Mouse (Mus musculus): ENCODE data around the gene Selenot. TPM values are rescaled to one million over a fixed set of nuclear protein-coding genes. Genes with fewer than 3 reads are reported as not detected.

Selenot gene
- polyA plus RNA-seq, 1 experiment from 2014 or later = 19.6 TPM

Other genes starting within 250 kb of the Selenot start
- 9.1 and 9.2 TPM in 2 replicates for gene Tsc22d2, start 161.9 kb upstream of the Selenot start, polyA plus RNA-seq (2015; fragmentation: Nextera tagmentation; extraction: Ambion mirVana)
- gene Eif2a, start 50.8 kb upstream of the Selenot start, polyA plus RNA-seq (2015; fragmentation: Nextera tagmentation; extraction: Ambion mirVana) = 55.5 and 55.6 TPM in 2 replicates
- gene Serp1, start 50.7 kb upstream of the Selenot start, polyA plus RNA-seq (2015; fragmentation: Nextera tagmentation; extraction: Ambion mirVana) = 142 and 145 TPM in 2 replicates
- gene Erich6, start 60.6 kb downstream of the Selenot start, polyA plus RNA-seq (2015; fragmentation: Nextera tagmentation; extraction: Ambion mirVana) = not detected in 2 replicates
- 5.0 and 5.2 TPM in 2 replicates for gene Siah2, start 115.8 kb downstream of the Selenot start, polyA plus RNA-seq (2015; fragmentation: Nextera tagmentation; extraction: Ambion mirVana)
- gene Mindy4b-ps, start 245.7 kb downstream of the Selenot start, polyA plus RNA-seq (2015; fragmentation: Nextera tagmentation; extraction: Ambion mirVana) = not detected in 2 replicates